Mouse (Mus musculus) MEL (cell line): ENCODE measurements around the gene Cadps2. TPM values are rescaled to one million over a fixed set of nuclear protein-coding genes. Genes with fewer than 3 reads are reported as not detected.

Source experiments
- DNase-seq: peaks from one replicate; pipeline ENCODE4 v3.0.0; 2011; ENCODE audit warnings: low read depth, low spot score
- H3K27ac ChIP-seq: 2 replicates; pipeline ENCODE4 v1.5.1; 2012; ENCODE audit warnings: low read depth, mild to moderate bottlenecking, control low read depth, low read length, moderate library complexity; ENCODE audit not compliant: control insufficient read depth
- H3K27me3 ChIP-seq, 2 experiments: fragments of 150-350 bp in 1 of 2; sonication (generic) in 1 of 2; 2 replicates each; pipeline ENCODE4 v1.6.1; 2012; ENCODE audit warnings: low read length in 2 of 2, mild to moderate bottlenecking in 2 of 2, improper control_type of control experiment in 1 of 2, moderate library complexity in 1 of 2; ENCODE audit not compliant: insufficient read depth in 2 of 2, control insufficient read depth in 1 of 2
- H3K36me3 ChIP-seq, 2 experiments: 2 replicates each; pipeline ENCODE4 v1.6.1; 2012 to 2014; ENCODE audit warnings: low read length in 2 of 2, improper control_type of control experiment in 1 of 2, inconsistent platforms in 1 of 2, mild to moderate bottlenecking in 1 of 2; ENCODE audit not compliant: insufficient read depth in 2 of 2, control insufficient read depth in 1 of 2
- H3K4me1 ChIP-seq, 2 experiments: fragments of 150-350 bp in 1 of 2; sonication (generic) in 1 of 2; 2 replicates each; pipeline ENCODE4 v1.6.1; 2012; ENCODE audit warnings: low read length in 2 of 2, improper control_type of control experiment in 1 of 2, mild to moderate bottlenecking in 1 of 2; ENCODE audit not compliant: insufficient read depth in 2 of 2, control insufficient read depth in 1 of 2
- H3K4me3 ChIP-seq, 2 experiments: fragments of 150-350 bp in 1 of 2; sonication (generic) in 1 of 2; 2 replicates each; pipeline ENCODE4 v1.5.1; 2012; ENCODE audit warnings: low read depth in 2 of 2, low read length in 2 of 2, mild to moderate bottlenecking in 2 of 2, moderate library complexity in 2 of 2, control low read depth in 1 of 2, improper control_type of control experiment in 1 of 2; ENCODE audit not compliant: control insufficient read depth in 1 of 2, insufficient read depth in 1 of 2
- H3K79me2 ChIP-seq: 2 replicates; pipeline ENCODE4 v1.6.1; 2012; ENCODE audit warnings: mild to moderate bottlenecking, low read length, moderate library complexity; ENCODE audit not compliant: control insufficient read depth, poor library complexity, insufficient read depth
- H3K9ac ChIP-seq: 2 replicates; pipeline ENCODE4 v1.6.1; 2012; ENCODE audit warnings: low read depth, mild to moderate bottlenecking, control low read depth, low read length, moderate library complexity; ENCODE audit not compliant: control insufficient read depth, poor library complexity, severe bottlenecking
- H3K9me3 ChIP-seq: fragments of 150-350 bp; sonication (generic); replicated peaks from 2 replicates; pipeline ENCODE4 v1.6.1; 2012; ENCODE audit warnings: mild to moderate bottlenecking, low read length, improper control_type of control experiment, moderate library complexity; ENCODE audit not compliant: insufficient read depth
- BHLHE40 ChIP-seq: IDR thresholded peaks from 2 replicates; pipeline ENCODE4 v1.6.1; 2012; ENCODE audit warnings: low read depth, mild to moderate bottlenecking, inconsistent platforms, low read length, improper control_type of control experiment, borderline replicate concordance
- CHD2 ChIP-seq: IDR thresholded peaks from 2 replicates; pipeline ENCODE4 v1.6.1; 2011; ENCODE audit warnings: low read length, improper control_type of control experiment
- CTCF ChIP-seq, 3 experiments: IDR thresholded peaks in 2 of 3; conservative IDR thresholded peaks in 1 of 3; 2 replicates each; pipeline ENCODE4 v1.5.1; 2011 to 2012; ENCODE audit warnings: low read length in 3 of 3, low read depth in 2 of 3, mild to moderate bottlenecking in 2 of 3, improper control_type of control experiment in 1 of 3, inconsistent platforms in 1 of 3, mixed read lengths in 1 of 3, moderate library complexity in 1 of 3; ENCODE audit not compliant: control insufficient read depth in 1 of 3, insufficient read depth in 1 of 3, poor library complexity in 1 of 3, severe bottlenecking in 1 of 3
- EP300 ChIP-seq, 2 experiments: IDR thresholded peaks; 2 replicates each; pipeline ENCODE4 v1.6.1; 2011; ENCODE audit warnings: improper control_type of control experiment in 2 of 2, low read length in 2 of 2, low read depth in 1 of 2, mild to moderate bottlenecking in 1 of 2
- GABPA ChIP-seq: IDR thresholded peaks from 2 replicates; pipeline ENCODE4 v1.6.1; 2012; ENCODE audit warnings: low read depth, mild to moderate bottlenecking, inconsistent platforms, low read length, improper control_type of control experiment, moderate library complexity
- GATA1 ChIP-seq: IDR thresholded peaks from 2 replicates; pipeline ENCODE4 v1.6.1; 2011; ENCODE audit warnings: low read depth, low read length, improper control_type of control experiment
- MAFK ChIP-seq: IDR thresholded peaks from 2 replicates; pipeline ENCODE4 v1.6.1; 2011; ENCODE audit warnings: low read depth, mild to moderate bottlenecking, low read length, improper control_type of control experiment, borderline replicate concordance
- MAX ChIP-seq: IDR thresholded peaks from 2 replicates; pipeline ENCODE4 v1.6.1; 2011; ENCODE audit warnings: low read length, improper control_type of control experiment
- MEF2A ChIP-seq: IDR thresholded peaks from 2 replicates; pipeline ENCODE4 v1.6.1; 2014; ENCODE audit warnings: low read depth, mild to moderate bottlenecking, inconsistent platforms, low read length, improper control_type of control experiment; ENCODE audit not compliant: poor library complexity, insufficient replicate concordance, severe bottlenecking; ENCODE audit errors: extremely low read depth
- MYC ChIP-seq: IDR thresholded peaks from 2 replicates; pipeline ENCODE4 v1.6.1; 2011; ENCODE audit warnings: low read depth, mild to moderate bottlenecking, low read length, improper control_type of control experiment, moderate library complexity
- POLR2A ChIP-seq, 2 experiments: IDR thresholded peaks; 2 replicates each; pipeline ENCODE4 v1.6.1; 2011 to 2012; ENCODE audit warnings: low read length in 2 of 2, mild to moderate bottlenecking in 2 of 2, control low read depth in 1 of 2, improper control_type of control experiment in 1 of 2, low read depth in 1 of 2, moderate library complexity in 1 of 2; ENCODE audit not compliant: control insufficient read depth in 1 of 2, insufficient read depth in 1 of 2, poor library complexity in 1 of 2
- POLR2AphosphoS2 ChIP-seq: IDR thresholded peaks from 2 replicates; pipeline ENCODE4 v1.6.1; 2011; ENCODE audit warnings: low read length, improper control_type of control experiment
- RCOR1 ChIP-seq: IDR thresholded peaks from 2 replicates; pipeline ENCODE4 v1.6.1; 2012; ENCODE audit warnings: low read depth, mild to moderate bottlenecking, inconsistent platforms, low read length, improper control_type of control experiment
- SIN3A ChIP-seq: IDR thresholded peaks from 2 replicates; pipeline ENCODE4 v1.6.1; 2012; ENCODE audit warnings: low read length, improper control_type of control experiment, inconsistent platforms
- UBTF ChIP-seq: IDR thresholded peaks from 2 replicates; pipeline ENCODE4 v1.6.1; 2012; ENCODE audit warnings: low read depth, mild to moderate bottlenecking, inconsistent platforms, low read length, improper control_type of control experiment, moderate library complexity, borderline replicate concordance; ENCODE audit not compliant: insufficient read depth
- USF1 ChIP-seq: IDR thresholded peaks from 2 replicates; pipeline ENCODE4 v1.6.1; 2014; ENCODE audit warnings: low read depth, mild to moderate bottlenecking, inconsistent platforms, low read length, improper control_type of control experiment, moderate library complexity
- USF2 ChIP-seq, 2 experiments: IDR thresholded peaks; 2 replicates each; pipeline ENCODE4 v1.6.1; 2011 to 2012; ENCODE audit warnings: improper control_type of control experiment in 2 of 2, low read length in 2 of 2, borderline replicate concordance in 1 of 2, inconsistent platforms in 1 of 2, low read depth in 1 of 2, mild to moderate bottlenecking in 1 of 2; ENCODE audit not compliant: insufficient read depth in 1 of 2
- ZMIZ1 ChIP-seq: IDR thresholded peaks from 2 replicates; pipeline ENCODE4 v1.6.1; 2012; ENCODE audit warnings: low read depth, mild to moderate bottlenecking, inconsistent platforms, low read length, improper control_type of control experiment, moderate library complexity
- polyA plus RNA-seq, 2 experiments: library from polyadenylated mRNA; stranded (reverse) in 1 of 2; unstranded in 1 of 2; fragments of >175 nt in 1 of 2; fragments of >200 nt in 1 of 2; gene quantifications; 2 replicates each; pipeline versions ENCODE4 v1.2.1 to v1.2.4; 2012; ENCODE audit warnings: low replicate concordance in 2 of 2, low read depth in 1 of 2; ENCODE audit not compliant: insufficient read length in 2 of 2, insufficient read depth in 1 of 2, missing spikeins in 1 of 2
- total RNA-seq: library from RNA; depleted of rRNA; stranded (reverse); fragments of 300-350 nt; gene quantifications from 2 replicates; pipeline ENCODE4 v1.2.3, GENCODE M21; 2012

Gene Cadps2
- total and polyA plus RNA-seq, 3 experiments = not detected

GRCm38 (mm10) chr6:23777641-23778040, 61.6 kb downstream of the Cadps2 start:
- DNase-seq = no peak
- H3K79me2 ChIP-seq = no peaks in the 10 kb centered on the region
- H3K4me3 ChIP-seq = no peak overlapping the region
- TF ChIP-seq CTCF (IDR thresholded peaks at IDR 0.05 in 2 of 3, conservative IDR thresholded peaks at IDR 0.05 in 1 of 3; ENCODE audit: control insufficient read depth in 1 of 3, insufficient read depth in 1 of 3, low read depth in 2 of 3, low read length in 3 of 3, poor library complexity in 1 of 3, severe bottlenecking in 1 of 3) = no peak
- no peak for TF ChIP-seq SIN3A
- no peak for TF ChIP-seq BHLHE40
- TF ChIP-seq ZMIZ1 = no peak
- TF ChIP-seq USF2 (IDR thresholded peaks at IDR 0.05; ENCODE audit: borderline replicate concordance in 1 of 2, insufficient read depth in 1 of 2, low read depth in 1 of 2, low read length in 2 of 2) = no peak
- TF ChIP-seq CHD2 = no peak
- TF ChIP-seq MEF2A = no peak
- TF ChIP-seq GABPA = no peak
- no peaks in the 10 kb centered on the region for H3K4me1 ChIP-seq
- no peaks in the 10 kb centered on the region for H3K9me3 ChIP-seq
- no peak overlapping the region for H3K9ac ChIP-seq
- no peak overlapping the region for H3K27ac ChIP-seq
- H3K27me3 ChIP-seq = no peaks in the 10 kb centered on the region
- no peaks in the 10 kb centered on the region for H3K36me3 ChIP-seq

- H3K9ac ChIP-seq = no peak overlapping the region
- no peak overlapping the region for H3K27ac ChIP-seq
- no peaks in the 10 kb centered on the region for H3K4me1 ChIP-seq
- no peaks in the 10 kb centered on the region for H3K9me3 ChIP-seq
- H3K79me2 ChIP-seq = no peaks in the 10 kb centered on the region
- no peak overlapping the region for H3K4me3 ChIP-seq
- TF ChIP-seq USF1 (no peak), BHLHE40 (no peak), RCOR1 (no peak), GATA1 (no peak), POLR2AphosphoS2 (no peak), MAFK (no peak), UBTF (no peak), MYC (no peak), CHD2 (no peak), SIN3A (no peak), MAX (no peak), POLR2A (IDR thresholded peaks at IDR 0.05; ENCODE audit: control insufficient read depth in 1 of 2, insufficient read depth in 1 of 2, low read depth in 1 of 2, low read length in 2 of 2, poor library complexity in 1 of 2) (no peak), EP300 (IDR thresholded peaks at IDR 0.05; ENCODE audit: low read depth in 1 of 2, low read length in 2 of 2) (no peak)
- no peaks in the 10 kb centered on the region for H3K36me3 ChIP-seq
- H3K27me3 ChIP-seq = no peaks in the 10 kb centered on the region
- no peak for DNase-seq
These were observed 77.0 kb downstream of the Cadps2 start for GRCm38 (mm10) chr6:23762204-23762603.
